Mouse (Mus musculus): ENCODE data around the gene Zfp882.

DNA sequence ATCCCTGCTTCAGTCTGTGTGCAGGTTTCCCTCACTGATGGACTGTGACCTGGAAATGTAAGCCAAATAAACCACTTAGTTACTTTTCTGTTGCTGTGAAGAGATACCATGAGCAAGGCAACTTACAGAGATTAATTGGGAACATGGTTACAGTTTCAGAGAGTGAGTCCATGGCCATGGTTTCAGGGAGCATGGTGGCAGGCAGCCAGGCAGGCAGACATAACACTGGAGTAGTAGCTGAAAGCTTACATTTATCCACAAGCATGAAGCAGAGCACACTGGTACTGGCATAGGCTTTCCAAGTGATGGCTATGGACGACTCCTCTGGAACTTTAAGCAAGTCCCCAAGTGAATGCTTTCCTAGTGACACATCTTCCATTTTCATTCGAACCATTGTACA is 56.8 kb downstream of the Zfp882 start:
- TF ChIP-seq CTCF (IDR thresholded peaks at IDR 0.05; ENCODE audit: insufficient read depth, low read depth, low read length) (no peak), POLR2A (IDR thresholded peaks at IDR 0.05; ENCODE audit: insufficient read depth, low read depth, low read length) (no peak)
